Mouse (Mus musculus) lung, postnatal 14 days (tissue): ENCODE data around the gene Zfp507.

Source experiments
- DNase-seq: peaks from one replicate; pipeline ENCODE4 v3.0.0; 2021

The Zfp507 gene

DNA sequence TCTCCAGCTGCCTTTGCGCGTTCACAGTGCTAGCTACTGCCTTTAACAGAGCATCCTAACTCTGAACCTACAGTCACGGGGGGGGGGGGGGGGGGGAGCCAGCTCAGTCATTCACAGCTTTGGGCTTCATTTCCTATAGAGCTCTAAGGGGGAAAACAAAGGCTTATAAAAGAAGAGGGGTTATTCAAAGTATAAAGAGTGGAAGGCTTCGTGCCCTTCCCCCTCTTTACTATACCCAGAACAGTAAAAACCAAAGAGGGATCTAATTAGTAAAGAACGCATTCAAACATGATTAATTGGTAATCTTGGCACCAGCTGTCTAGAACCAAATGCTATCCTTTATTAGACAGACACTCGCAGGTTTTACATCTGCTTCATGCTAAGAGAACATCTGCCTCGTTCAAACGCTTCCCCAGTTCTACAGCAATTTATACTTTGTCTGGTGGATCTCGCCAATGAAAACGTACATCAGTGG, 70.2 kb downstream of the Zfp507 start:
- no peak for DNase-seq

DNA sequence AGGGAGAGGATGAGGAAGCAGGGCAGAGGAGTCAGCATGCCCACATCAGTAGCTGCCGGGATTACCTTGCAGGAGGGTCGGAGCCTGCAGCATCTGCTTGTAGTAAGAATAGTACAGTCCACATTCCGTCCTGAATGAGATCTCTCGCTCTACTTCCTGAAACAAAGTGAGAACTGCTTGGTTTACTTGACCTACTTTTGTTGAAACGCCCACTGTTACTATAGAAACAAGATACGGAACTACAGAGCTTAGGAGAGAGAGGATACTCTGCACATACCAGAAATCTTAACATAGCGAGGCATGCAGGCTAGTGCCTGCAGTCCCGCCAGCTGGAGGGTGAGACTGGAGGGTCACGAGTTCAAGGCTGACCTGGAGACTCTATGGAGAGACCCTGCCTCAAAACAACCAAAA, 73.2 kb downstream of the Zfp507 start:
- DNase-seq = peak; percentile 28

DNA sequence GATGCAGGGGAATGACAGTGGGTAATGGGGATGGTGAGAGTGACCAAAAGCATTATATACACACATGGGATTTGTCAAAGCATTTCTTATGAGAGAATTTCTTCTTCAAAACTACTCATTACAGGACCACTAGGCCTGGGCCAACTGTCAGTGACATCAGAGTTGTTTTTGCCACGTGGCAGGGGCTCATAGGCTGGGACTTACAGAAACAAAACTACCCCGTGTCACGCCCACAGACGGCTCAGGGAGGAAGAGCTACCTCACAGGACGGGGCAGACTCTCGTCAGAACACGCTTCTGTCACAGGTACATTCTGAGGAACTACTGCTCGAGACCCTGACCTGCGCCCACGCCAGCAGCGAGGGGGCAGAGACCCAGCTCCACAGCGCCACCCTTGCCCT, 74.4 kb downstream of the Zfp507 start:
- DNase-seq = no peak

DNA sequence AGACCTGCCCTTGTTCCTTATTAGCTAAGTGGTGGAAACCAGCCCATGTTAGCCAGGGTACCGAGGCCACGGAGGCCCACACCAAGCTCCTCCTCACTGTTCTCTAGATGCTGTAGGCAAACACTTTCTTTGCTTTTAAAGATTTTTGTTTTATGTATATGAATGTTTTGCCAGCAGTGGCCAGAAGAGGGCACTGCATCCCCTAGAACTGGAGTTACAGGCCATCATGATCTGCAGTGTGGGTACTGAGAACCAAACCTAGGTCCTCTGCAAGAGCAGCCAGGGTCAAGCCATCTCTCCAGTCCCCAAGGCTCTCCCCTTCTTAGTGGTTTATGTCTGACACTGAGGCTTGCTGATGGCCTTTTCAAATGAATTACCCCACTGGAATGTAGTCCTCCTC, 79.8 kb downstream of the Zfp507 start:
- no peak for DNase-seq
